Mouse (Mus musculus) stomach, embryonic 16.5 days (tissue): Measurements from ENCODE around the gene Szrd1. TPM values are rescaled to one million over a fixed set of nuclear protein-coding genes. Genes with fewer than 3 reads are reported as not detected.

ENCODE experiments used
- ATAC-seq: fragments of 200-750 bp; cut with Nextera tagmentation; 2 replicates; pipeline ENCODE4 v1.8.0; 2017; ENCODE audit warnings: moderate number of reproducible peaks, moderate TSS enrichment; ENCODE audit not compliant: insufficient read depth, low FRiP score
- H3K27ac ChIP-seq: fragments of 300-500 bp; sonication (generic); 2 replicates; pipeline ENCODE4 v1.5.1; 2014; ENCODE audit warnings: low read length
- H3K27me3 ChIP-seq: fragments of 300-500 bp; sonication (generic); 2 replicates; pipeline ENCODE4 v1.6.1; 2014; ENCODE audit warnings: low read length, control low read depth, mixed read lengths; ENCODE audit not compliant: control insufficient read depth, insufficient read depth
- H3K36me3 ChIP-seq: fragments of 300-500 bp; sonication (generic); 2 replicates; pipeline ENCODE4 v1.6.1; 2014; ENCODE audit warnings: low read length; ENCODE audit not compliant: control insufficient read depth, insufficient read depth
- H3K4me1 ChIP-seq: fragments of 300-500 bp; sonication (generic); 2 replicates; pipeline ENCODE4 v1.6.1; 2014; ENCODE audit warnings: low read length, control low read depth, mixed read lengths; ENCODE audit not compliant: control insufficient read depth, insufficient read depth
- H3K4me2 ChIP-seq: fragments of 300-500 bp; sonication (generic); 2 replicates; pipeline ENCODE4 v1.6.1; 2014; ENCODE audit warnings: low read depth, low read length, mixed read lengths
- H3K4me3 ChIP-seq: fragments of 300-500 bp; sonication (generic); replicated peaks from 2 replicates; pipeline ENCODE4 v1.5.1; 2014; ENCODE audit warnings: mild to moderate bottlenecking, low read length
- H3K9ac ChIP-seq: fragments of 300-500 bp; sonication (generic); 2 replicates; pipeline ENCODE4 v1.6.1; 2014; ENCODE audit warnings: low read length
- H3K9me3 ChIP-seq: fragments of 300-500 bp; sonication (generic); replicated peaks from 2 replicates; pipeline ENCODE4 v1.6.1; 2016; ENCODE audit warnings: low read length, control low read depth; ENCODE audit not compliant: control insufficient read depth
- WGBS: fragments of 180-500 bp; shearing (Covaris S2); extraction: QIAGEN DNeasy Blood & Tissue Kit; methylation state at CpG from one replicate; pipeline ENCODE4 v1.1.7; 2014; 5-methylcytosine and 5-hydroxymethylcytosine counted together
- polyA plus RNA-seq: library from polyadenylated mRNA; unstranded; fragments of >200 nt; fragmentation: Nextera tagmentation; extraction: Ambion mirVana; gene quantifications from 2 replicates; pipeline ENCODE4 v1.2.1, GENCODE M21; 2015

The Szrd1 gene
- polyA plus RNA-seq, 1 experiment from 2014 or later = 51.6 TPM

DNA sequence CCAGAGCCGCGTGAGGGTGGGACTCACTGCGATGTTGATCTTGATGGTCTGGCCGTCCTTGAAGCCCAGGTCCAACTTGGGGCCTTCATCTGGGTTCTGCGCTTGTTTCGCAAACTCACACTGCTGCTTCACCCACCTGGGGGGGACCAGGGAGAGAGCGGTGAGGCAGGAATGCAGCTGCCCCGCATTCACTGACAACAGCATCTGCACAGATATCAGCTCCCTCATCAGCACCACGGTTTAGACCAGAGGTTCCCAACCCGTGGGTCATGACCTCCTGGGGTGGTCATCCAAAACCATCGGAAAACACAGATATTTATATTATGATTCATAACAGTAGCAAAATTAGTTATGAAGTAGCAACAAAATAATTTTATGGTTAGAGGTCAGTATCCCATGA lies 67.1 kb downstream of the Szrd1 start:
- WGBS = 87% methylated on average over 11 of the region's 11 CpGs
- no peak overlapping the region for H3K9ac ChIP-seq
- H3K4me1 ChIP-seq = peaks cover 16% of the 10 kb centered on the region
- H3K4me3 ChIP-seq = no peak overlapping the region
- ATAC-seq = no peak
- no peaks in the 10 kb centered on the region for H3K9me3 ChIP-seq
- no peak overlapping the region for H3K4me2 ChIP-seq
- no peak overlapping the region for H3K27ac ChIP-seq
- H3K27me3 ChIP-seq = no peaks in the 10 kb centered on the region
- no peaks in the 10 kb centered on the region for H3K36me3 ChIP-seq

GRCm38 (mm10) chr4:141069731-141070130 lies 69.8 kb downstream of the Szrd1 start:
- ATAC-seq = no peak
- Histone ChIP-seq H3K4me1 (peaks cover 9% of the 10 kb centered on the region; the same call in 1 of the 2 replicates), H3K9ac (no peak overlapping the region), H3K4me3 (no peak overlapping the region), H3K27me3 (no peaks in the 10 kb centered on the region), H3K27ac (no peak overlapping the region), H3K36me3 (no peaks in the 10 kb centered on the region; the same call in 1 of the 2 replicates), H3K9me3 (no peaks in the 10 kb centered on the region), H3K4me2 (no peak overlapping the region)
- WGBS = 65% methylated on average over 4 of the region's 4 CpGs

- H3K27ac ChIP-seq = no peak overlapping the region
- no peaks in the 10 kb centered on the region; the same call in 1 of the 2 replicates for H3K36me3 ChIP-seq
These were observed 70.9 kb downstream of the Szrd1 start for GRCm38 (mm10) chr4:141068655-141069054.

GRCm38 (mm10) chr4:141067516-141068046 lies 72.0 kb downstream of the Szrd1 start:
- Histone ChIP-seq H3K4me1 (peaks cover 9% of the 10 kb centered on the region; the same call in 1 of the 2 replicates), H3K27me3 (no peaks in the 10 kb centered on the region), H3K4me3 (no peak overlapping the region), H3K4me2 (no peak overlapping the region), H3K9ac (peak overlapping the region; percentile 26; the same call in 1 of the 2 replicates), H3K36me3 (no peaks in the 10 kb centered on the region; the same call in 1 of the 2 replicates), H3K27ac (no peak overlapping the region), H3K9me3 (no peaks in the 10 kb centered on the region)
- WGBS = 79% methylated on average over 9 of the region's 9 CpGs
- no peak for ATAC-seq

More at GRCm38 (mm10) chr4:141068655-141069054, 70.9 kb downstream of the Szrd1 start:
- H3K4me1 ChIP-seq = peaks cover 9% of the 10 kb centered on the region; the same call in 1 of the 2 replicates
- 83% methylated on average over 8 of the region's 8 CpGs for WGBS
- H3K9ac ChIP-seq = no peak overlapping the region
- no peak overlapping the region for H3K4me2 ChIP-seq
- no peak overlapping the region for H3K4me3 ChIP-seq
- no peaks in the 10 kb centered on the region for H3K9me3 ChIP-seq
- no peaks in the 10 kb centered on the region for H3K27me3 ChIP-seq
- ATAC-seq = no peak

DNA sequence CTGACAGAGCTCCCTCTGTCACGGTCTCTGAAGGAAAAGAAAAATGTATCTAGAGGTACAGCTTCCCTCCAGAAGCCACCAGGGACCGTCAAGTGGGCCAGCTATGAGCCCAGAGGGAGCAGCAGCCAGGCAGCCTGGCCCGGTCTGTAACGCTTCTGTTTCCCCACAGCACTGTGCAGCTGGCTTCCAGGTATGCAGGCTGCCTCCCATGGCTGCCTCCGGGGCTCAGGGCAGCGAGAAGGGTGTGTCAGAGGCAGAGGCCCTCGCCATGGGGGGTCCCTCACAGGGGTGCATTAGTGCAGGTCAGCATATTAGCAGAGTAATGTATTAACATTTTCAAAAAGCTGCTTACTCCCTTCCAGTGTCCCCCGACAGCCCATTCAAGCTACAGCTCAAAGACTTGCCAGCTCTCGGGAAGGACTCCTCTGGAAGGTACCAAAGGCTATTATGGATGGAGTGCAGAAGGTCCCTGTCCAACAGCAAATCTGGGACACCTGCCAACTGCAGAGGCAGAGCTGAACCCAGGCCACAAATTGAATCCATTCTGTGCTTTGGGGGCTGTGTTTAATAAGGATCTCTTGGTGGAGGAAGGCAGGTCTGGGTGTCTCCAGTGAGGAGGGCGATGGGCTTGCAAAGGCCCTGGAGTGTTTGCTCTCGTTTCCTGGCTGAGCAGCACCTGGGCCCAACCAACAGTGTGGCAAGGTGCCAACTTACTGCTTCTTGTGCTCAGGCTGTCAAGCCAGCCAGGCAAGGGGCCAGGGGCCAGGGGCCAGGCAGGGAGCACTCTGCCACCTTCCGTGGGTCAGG lies 72.7 kb downstream of the Szrd1 start:
- H3K4me3 ChIP-seq = no peak overlapping the region
- H3K27ac ChIP-seq = no peak overlapping the region
- H3K9ac ChIP-seq = peak overlapping the region; percentile 26; the same call in 1 of the 2 replicates
- H3K9me3 ChIP-seq = no peaks in the 10 kb centered on the region
- peaks cover 9% of the 10 kb centered on the region; the same call in 1 of the 2 replicates for H3K4me1 ChIP-seq
- H3K27me3 ChIP-seq = no peaks in the 10 kb centered on the region
- ATAC-seq = no peak
- 73% methylated on average over 12 of the region's 12 CpGs for WGBS
- H3K36me3 ChIP-seq = no peaks in the 10 kb centered on the region; the same call in 1 of the 2 replicates
- no peak overlapping the region for H3K4me2 ChIP-seq

GRCm38 (mm10) chr4:141065123-141065522 lies 74.5 kb downstream of the Szrd1 start:
- Histone ChIP-seq H3K4me1 (peaks cover 9% of the 10 kb centered on the region; the same call in 1 of the 2 replicates), H3K27ac (no peak overlapping the region), H3K4me3 (no peak overlapping the region), H3K9ac (no peak overlapping the region), H3K27me3 (no peaks in the 10 kb centered on the region), H3K9me3 (no peaks in the 10 kb centered on the region), H3K36me3 (no peaks in the 10 kb centered on the region; the same call in 1 of the 2 replicates), H3K4me2 (no peak overlapping the region)
- WGBS = 7% methylated on average over 8 of the region's 8 CpGs
- ATAC-seq = no peak

- Histone ChIP-seq H3K27ac (no peak overlapping the region), H3K4me3 (no peak overlapping the region), H3K9me3 (no peaks in the 10 kb centered on the region), H3K27me3 (no peaks in the 10 kb centered on the region), H3K36me3 (no peaks in the 10 kb centered on the region; the same call in 1 of the 2 replicates), H3K4me1 (peaks cover 16% of the 10 kb centered on the region), H3K4me2 (no peak overlapping the region), H3K9ac (no peak overlapping the region)
- WGBS = 86% methylated on average over 4 of the region's 4 CpGs
- ATAC-seq = no peak
These were observed 75.4 kb downstream of the Szrd1 start for GRCm38 (mm10) chr4:141064104-141064659.
